Mouse (Mus musculus) 3134 (cell line): Measurements from ENCODE around the gene Exoc3l.
A peak's percentile ranks its signal among the peaks of the same experiment; 100 is the strongest.

ENCODE experiments used
- DNase-seq: peaks from one replicate; pipeline ENCODE4 v3.0.0-alpha.2; 2011; ENCODE audit warnings: low spot score; ENCODE audit not compliant: insufficient read length; ENCODE audit errors: extremely low read depth

Exoc3l gene

DNA sequence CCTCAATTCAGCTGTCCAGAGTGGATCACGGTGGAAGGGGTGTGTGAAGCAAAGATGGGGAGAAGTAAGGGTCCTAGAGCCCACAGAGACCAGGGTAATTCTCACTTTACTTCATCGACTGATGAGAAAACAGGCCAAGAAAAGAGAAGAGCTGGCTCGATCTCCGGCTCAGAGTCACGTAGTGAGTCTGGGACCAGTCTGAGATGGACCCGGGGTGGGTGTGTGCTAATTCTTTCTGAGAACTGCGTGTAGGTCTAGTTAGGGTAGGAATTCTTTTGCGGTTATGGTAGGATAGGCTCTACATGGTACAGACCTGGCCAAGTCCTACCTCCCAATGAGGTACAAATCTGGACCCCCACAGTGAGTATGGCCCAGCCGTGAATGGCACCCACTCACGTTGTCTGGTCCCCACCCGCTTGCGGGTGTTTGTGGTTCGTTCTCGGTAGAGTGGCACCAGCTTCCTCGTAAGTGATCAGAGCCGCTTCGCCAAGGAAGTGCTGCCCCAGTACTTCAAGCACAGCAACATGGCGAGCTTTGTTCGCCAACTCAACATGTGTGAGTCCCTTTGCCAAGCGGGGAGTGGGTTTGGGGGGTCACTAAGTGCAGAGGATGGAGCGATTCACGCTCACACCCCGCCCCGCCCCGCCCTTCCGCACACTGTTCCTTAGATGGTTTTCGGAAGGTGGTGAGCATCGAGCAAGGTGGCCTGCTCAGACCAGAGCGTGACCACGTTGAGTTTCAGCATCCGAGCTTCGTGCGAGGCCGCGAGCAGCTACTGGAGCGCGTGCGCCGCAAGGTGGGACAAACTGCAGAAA, 25.6 kb downstream of the Exoc3l start:
- no peak for DNase-seq

DNA sequence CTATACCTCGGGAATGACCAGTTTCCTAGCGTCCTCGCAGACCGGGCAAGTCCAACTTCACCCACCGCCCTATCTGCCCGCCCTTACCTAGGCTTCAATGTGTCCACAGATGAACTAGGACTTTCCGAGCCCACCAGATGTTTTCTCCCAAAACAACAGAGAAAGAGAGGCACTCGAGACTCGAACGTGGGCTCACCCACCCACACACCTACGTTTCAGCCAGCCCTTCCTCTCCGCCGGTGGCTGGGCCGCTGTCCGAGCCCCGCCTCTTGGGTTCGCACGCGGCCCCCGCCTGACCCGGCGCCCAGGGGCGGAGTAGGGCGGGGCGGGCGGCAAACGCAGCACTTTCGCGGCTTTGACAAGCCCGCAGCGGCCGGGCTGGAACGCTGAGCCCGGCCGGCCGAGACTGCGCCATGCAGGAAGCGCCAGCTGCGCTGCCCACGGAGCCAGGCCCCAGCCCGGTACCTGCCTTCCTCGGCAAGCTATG, 26.4 kb downstream of the Exoc3l start, which contains the start of gene Hsf4:
TSS of gene Hsf4 (plus strand) at position 341 of the 487 bp plus-strand sequence.
- DNase-seq = no peak

GRCm38 (mm10) chr8:105269075-105269458, 26.8 kb downstream of the Exoc3l start:
- DNase-seq = no peak

GRCm38 (mm10) chr8:105268342-105269074, 27.4 kb downstream of the Exoc3l start:
- DNase-seq = no peak

- DNase-seq = no peak
These were observed 29.1 kb downstream of the Exoc3l start for GRCm38 (mm10) chr8:105266775-105267174.

DNA sequence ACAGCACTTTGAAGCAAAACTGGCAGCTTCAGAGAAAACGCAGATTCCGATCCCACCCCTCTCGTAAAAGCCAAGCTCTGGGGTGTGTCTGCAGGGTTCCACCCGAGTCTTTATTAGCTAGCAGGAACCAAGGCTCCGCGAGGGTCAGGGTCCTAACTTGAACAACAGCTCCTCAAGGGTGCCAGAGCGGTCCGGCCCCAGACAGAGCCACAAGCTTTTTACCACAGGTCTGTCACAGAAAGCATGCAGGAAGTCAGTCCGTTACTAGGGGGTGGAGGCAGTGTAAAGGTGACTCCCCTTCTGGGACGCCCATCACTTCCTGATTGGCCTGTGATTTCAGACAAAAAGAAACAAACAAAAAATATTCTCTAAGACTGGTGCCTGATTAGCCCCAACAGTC, 30.8 kb downstream of the Exoc3l start:
- peak; percentile 55 for DNase-seq

DNA sequence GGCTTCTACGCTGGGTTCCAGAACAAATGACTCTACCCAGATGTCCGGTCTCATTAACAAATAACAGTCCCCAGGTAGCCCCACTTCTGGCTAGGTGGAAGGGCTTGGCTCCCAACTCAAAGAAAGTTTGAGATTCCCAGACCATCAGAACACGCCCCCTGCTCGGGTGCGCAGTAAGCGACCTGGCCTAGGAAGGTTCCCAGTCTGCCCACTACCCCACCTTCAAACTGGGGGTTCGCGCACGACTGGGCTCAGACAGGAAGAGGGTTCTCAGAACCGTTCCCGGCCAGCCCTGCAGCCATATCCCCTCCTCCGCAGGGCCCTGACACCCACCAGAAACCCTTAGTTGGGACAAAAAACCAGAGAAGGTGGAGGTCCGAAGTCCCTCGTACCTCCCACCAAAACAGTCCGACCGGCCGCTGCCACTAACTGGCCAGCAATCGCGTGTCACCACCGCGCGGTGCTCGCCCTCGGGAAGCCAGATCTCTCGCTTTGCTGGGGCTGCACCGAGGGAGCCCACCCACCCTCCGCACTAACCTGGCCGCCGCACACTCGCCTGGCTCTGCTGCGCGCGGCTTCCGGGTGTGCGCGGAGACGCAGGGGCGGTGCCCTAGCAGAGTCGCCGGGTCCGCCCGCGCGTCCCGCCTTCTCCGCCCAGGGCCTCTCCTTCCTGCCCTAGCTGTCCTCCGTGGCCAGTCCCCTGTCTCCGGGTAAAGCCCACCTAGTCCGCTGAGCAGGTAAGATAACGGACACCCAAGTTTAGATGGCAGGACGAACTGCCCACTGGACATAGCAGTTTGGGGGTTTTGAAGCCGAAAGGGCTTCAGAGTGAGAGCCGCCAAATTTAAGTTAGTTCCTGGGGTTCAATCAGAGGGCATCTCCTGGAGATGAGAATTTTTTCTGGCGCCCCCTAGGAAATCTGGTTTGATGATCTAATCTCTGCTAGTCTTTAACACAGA, 31.6 kb downstream of the Exoc3l start, which contains the start of the genes Tradd and Fbxl8:
TSS of gene Tradd (minus strand) at position 586 of the 959 bp plus-strand sequence.
TSS of gene Fbxl8 (plus strand) at position 625 of the 959 bp plus-strand sequence.
- DNase-seq = peak; percentile 82

GRCm38 (mm10) chr8:105263244-105263912, 32.5 kb downstream of the Exoc3l start:
- no peak for DNase-seq

DNA sequence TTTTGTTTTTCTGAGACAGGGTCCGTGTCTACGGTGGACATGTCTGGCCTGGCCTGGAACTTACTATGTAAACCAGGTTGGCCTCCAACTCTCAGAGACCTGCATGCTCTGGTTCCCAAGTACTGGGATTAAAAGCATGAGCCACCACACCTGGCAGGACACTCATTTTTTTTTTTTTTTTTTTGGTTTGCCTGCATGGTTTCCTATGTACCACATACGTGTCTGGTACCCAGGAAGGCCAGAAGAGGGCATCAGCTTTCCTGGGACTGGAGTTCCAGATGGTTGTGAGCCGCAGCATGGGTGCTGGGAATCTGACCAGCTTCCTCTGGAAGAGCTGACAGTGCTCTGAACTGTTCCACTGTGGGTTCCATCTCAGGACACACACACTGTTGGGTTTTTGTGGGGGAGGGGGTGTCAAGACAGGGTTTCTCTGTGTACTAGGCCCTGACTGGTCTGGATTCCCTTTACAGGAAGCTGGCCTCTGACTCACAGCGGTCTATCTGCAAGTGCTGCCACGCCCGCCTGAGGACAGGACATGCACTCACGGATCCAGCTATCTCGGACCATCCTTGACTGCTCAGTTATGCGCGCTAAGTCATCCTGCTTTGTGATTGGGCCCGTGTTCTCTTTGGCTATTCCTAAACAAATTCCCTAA, 34.4 kb downstream of the Exoc3l start:
- no peak for DNase-seq

DNA sequence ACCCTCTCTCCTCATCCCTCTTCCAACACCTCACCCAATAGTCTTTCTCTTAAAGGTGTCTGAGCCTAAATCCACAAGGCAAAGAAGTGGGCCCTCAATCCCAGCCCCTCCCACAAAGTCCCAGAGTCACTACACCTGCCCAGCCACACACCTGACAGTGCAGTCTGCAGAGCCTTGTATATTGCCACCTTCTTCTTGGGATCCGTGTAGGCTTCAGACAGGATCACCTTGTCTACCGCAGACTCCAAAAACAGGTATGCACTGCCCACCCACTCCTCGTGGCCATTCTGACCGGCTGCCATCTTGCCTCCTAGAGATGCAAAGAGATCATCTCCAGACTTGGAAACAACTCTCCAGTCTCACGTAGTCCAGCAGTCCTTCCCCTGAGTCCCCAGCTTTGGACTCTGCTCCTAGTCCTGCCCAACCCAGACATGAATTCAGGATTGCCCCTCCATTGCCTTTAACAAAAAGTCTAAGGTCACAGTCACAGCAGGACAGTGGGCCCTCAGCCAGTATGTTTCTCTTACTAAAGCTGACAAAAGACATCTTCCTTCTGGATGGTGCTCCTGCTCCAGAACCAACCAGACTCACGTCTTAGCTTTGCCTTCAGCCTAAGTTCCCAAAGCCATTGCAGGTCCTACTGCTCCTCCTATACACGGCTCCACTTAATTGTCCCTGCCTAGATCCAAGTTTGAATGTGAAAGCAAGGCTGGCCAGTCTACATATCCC, 35.4 kb downstream of the Exoc3l start:
- DNase-seq = no peak

- DNase-seq = no peak
These were observed 36.1 kb downstream of the Exoc3l start for GRCm38 (mm10) chr8:105259721-105260320.

GRCm38 (mm10) chr8:105258911-105259720, 36.8 kb downstream of the Exoc3l start:
- DNase-seq = no peak

DNA sequence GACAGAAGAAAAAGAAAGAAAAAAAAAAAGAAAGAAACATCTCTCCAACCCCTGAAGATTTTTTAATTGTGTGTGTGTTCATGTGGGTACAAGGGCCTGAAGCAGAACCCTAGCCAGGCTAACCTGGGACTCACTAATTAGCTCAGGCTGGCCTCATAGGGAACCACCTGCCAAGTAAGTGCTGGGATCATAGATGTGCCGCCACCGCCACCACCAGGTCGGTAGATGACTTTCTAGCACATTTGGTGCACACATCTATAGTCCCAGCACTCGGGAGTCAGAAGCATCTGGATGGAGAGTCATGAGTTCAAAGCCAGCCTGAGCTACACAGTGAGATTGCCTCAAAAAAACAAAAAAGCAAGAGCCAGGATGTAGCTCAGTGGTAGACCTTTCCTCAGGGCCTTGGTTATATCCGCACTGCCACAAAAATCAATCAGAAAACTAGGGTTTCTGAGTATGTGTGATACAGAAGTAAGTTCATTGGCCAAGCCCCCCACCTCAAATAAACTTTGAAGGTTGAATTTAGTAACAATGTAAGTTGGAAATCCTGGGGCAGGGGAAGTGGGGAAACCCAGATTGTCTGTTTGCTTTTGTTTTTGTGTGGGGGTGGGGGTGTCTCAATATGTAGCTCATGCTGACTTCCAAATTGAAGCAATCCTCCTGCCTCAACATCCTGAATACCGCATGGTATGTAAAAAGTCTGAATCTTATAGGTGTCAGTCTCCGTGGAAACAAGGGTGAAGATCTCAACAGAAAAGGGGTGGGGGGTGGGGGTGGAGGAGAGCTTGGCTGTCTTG, 38.4 kb downstream of the Exoc3l start:
- DNase-seq = no peak

- no peak for DNase-seq
These were observed 40.9 kb downstream of the Exoc3l start, which contains the start of gene B3gnt9 for GRCm38 (mm10) chr8:105254966-105255350. B3gnt9 (minus strand) TSS chr8:105255153.

DNA sequence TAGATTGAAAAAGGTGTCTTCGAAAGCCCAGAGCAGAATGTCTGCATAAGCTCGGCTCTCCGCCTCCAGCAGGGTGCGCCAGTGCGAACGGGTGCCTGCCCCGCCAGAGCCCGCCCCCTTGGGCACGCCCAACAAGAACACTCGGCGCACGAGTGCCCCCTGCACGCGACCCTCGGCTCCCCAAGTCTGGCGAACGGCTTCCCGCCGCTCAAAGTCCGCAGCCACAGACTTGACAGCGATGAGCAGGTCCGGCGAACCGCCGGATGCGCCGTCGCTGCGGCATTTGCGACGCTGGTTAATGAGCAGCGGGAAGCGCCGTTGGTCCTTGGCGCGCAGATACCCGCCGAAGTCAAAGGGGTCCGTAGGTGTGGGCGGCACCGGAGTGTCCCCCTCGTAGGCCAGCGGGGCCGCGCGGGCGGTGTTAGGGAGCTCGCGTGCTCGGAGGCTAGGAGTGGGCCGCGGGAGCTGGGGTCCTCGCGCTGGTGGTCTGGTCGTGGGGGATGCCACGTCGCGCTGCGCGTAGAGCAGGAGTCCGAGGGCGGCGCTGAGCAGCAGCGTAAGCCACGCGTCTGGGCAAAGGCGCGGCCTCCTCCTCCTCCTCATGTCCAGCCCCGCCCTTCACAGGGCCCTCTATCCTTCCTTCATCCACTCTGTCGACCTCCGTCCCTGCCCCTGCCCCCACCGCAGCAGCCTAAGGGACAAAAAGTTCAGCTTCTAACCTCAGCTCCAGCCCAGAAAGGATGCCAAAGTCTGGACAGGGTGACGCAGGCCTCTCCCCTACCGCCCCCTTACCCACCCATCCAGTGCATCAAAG, 41.5 kb downstream of the Exoc3l start:
- no peak for DNase-seq

DNA sequence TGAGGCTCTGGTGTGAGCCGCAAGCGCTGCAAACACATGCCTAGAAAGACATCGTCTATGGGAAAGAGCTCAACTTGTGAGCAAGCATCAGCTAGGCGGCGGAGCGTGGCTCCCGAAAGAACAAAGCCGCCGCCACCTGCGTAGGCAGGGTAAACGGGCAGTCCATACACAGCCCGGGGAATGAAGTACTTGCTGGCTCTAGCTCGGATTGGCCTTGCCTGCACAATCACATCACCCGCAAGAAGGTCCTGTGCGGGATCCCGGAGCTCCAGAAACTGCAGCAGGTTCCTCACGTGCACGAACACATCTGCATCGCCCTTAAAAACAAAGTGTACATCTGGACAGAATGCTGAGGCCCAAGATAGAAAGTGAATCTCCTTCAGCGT, 42.1 kb downstream of the Exoc3l start:
- no peak for DNase-seq
